Mouse (Mus musculus) limb, embryonic 14.5 days (tissue): Measurements from ENCODE around the gene Nck2. TPM values are rescaled to one million over a fixed set of nuclear protein-coding genes. Genes with fewer than 3 reads are reported as not detected.

Experiments used
- ATAC-seq: fragments of 200-750 bp; cut with Nextera tagmentation; 2 replicates; pipeline ENCODE4 v1.8.0; 2017; ENCODE audit warnings: low read depth, moderate number of reproducible peaks, moderate TSS enrichment; ENCODE audit not compliant: low FRiP score
- DNase-seq: peaks from one replicate; pipeline ENCODE4 v3.0.0-alpha.2; 2015; ENCODE audit warnings: low spot score
- H3K27ac ChIP-seq: fragments of 300-500 bp; sonication (generic); replicated peaks from 2 replicates; pipeline ENCODE4 v1.5.1; 2014; ENCODE audit warnings: low read depth, mild to moderate bottlenecking, low read length, moderate library complexity, mixed read lengths
- H3K27me3 ChIP-seq: fragments of 300-500 bp; sonication (generic); 2 replicates; pipeline ENCODE4 v1.6.1; 2014; ENCODE audit warnings: low read length, mixed read lengths; ENCODE audit not compliant: control insufficient read depth, insufficient read depth
- H3K36me3 ChIP-seq: fragments of 300-500 bp; sonication (generic); 2 replicates; pipeline ENCODE4 v1.6.1; 2014; ENCODE audit warnings: mild to moderate bottlenecking, low read length, moderate library complexity, mixed read lengths; ENCODE audit not compliant: control insufficient read depth, insufficient read depth
- H3K4me1 ChIP-seq: fragments of 300-500 bp; sonication (generic); 2 replicates; pipeline ENCODE4 v1.6.1; 2014; ENCODE audit warnings: antibody characterized with exemption, low read length, mixed read lengths; ENCODE audit not compliant: control insufficient read depth, insufficient read depth
- H3K4me2 ChIP-seq: fragments of 300-500 bp; sonication (generic); replicated peaks from 2 replicates; pipeline ENCODE4 v1.6.1; 2014; ENCODE audit warnings: low read depth, mild to moderate bottlenecking, low read length, moderate library complexity; ENCODE audit not compliant: severe bottlenecking
- H3K4me3 ChIP-seq: fragments of 300-500 bp; sonication (generic); replicated peaks from 2 replicates; pipeline ENCODE4 v1.5.1; 2014; ENCODE audit warnings: low read length
- H3K9ac ChIP-seq: fragments of 300-500 bp; sonication (generic); 2 replicates; pipeline ENCODE4 v1.6.1; 2014; ENCODE audit warnings: mild to moderate bottlenecking, low read depth, low read length, moderate library complexity; ENCODE audit not compliant: severe bottlenecking
- H3K9me3 ChIP-seq: fragments of 300-500 bp; sonication (generic); 2 replicates; pipeline ENCODE4 v1.6.1; 2016; ENCODE audit warnings: low read length; ENCODE audit not compliant: control insufficient read depth
- POLR2A ChIP-seq: fragments of 200-500 bp; IDR thresholded peaks from 2 replicates; pipeline ENCODE4 v1.8.0; 2012; ENCODE audit warnings: inconsistent platforms, mild to moderate bottlenecking, moderate library complexity, borderline replicate concordance; ENCODE audit not compliant: insufficient read depth, insufficient read length; ENCODE audit errors: extremely low read depth
- WGBS: fragments of 180-500 bp; shearing (Covaris S2); extraction: QIAGEN DNeasy Blood & Tissue Kit; methylation state at CpG from one replicate; pipeline ENCODE4 v1.1.7; 2014; 5-methylcytosine and 5-hydroxymethylcytosine counted together
- polyA plus RNA-seq, 2 experiments: library from polyadenylated mRNA; depleted of rRNA in 1 of 2; stranded (reverse) in 1 of 2; unstranded in 1 of 2; fragments of >200 nt; fragmentation: Nextera tagmentation in 1 of 2; extraction: Ambion mirVana in 1 of 2; gene quantifications; 2 replicates each; pipeline versions ENCODE4 v1.2.1 to v1.2.3; 2012 to 2014

Gene Nck2
- polyA plus RNA-seq, 2 experiments = 38.8 to 43.3 TPM

- DNase-seq = no peak
- Histone ChIP-seq H3K27ac (no peak overlapping the region), H3K9ac (no peak overlapping the region), H3K4me2 (no peak overlapping the region), H3K4me1 (peaks cover 12% of the 10 kb centered on the region), H3K36me3 (no peaks in the 10 kb centered on the region), H3K27me3 (no peaks in the 10 kb centered on the region), H3K9me3 (no peaks in the 10 kb centered on the region), H3K4me3 (no peak overlapping the region)
- no peak for ATAC-seq
- TF ChIP-seq POLR2A = no peak
Observed at GRCm38 (mm10) chr1:43489311-43489710, 44.9 kb downstream of the Nck2 start.

- 94% methylated on average over 8 of the region's 8 CpGs for WGBS
- no peak overlapping the region for H3K9ac ChIP-seq
Observed at GRCm38 (mm10) chr1:43491506-43492269, 47.3 kb downstream of the Nck2 start.

GRCm38 (mm10) chr1:43492803-43493437 is 48.5 kb downstream of the Nck2 start:
- Histone ChIP-seq H3K4me2 (no peak overlapping the region), H3K9me3 (no peaks in the 10 kb centered on the region), H3K4me1 (no peaks in the 10 kb centered on the region), H3K9ac (no peak overlapping the region), H3K27ac (no peak overlapping the region), H3K4me3 (no peak overlapping the region), H3K36me3 (no peaks in the 10 kb centered on the region), H3K27me3 (no peaks in the 10 kb centered on the region)
- TF ChIP-seq POLR2A = no peak
- WGBS = 91% methylated on average over 3 of the region's 3 CpGs
- DNase-seq = no peak
- ATAC-seq = no peak

More at GRCm38 (mm10) chr1:43491506-43492269, 47.3 kb downstream of the Nck2 start:
- no peaks in the 10 kb centered on the region for H3K27me3 ChIP-seq
- H3K4me1 ChIP-seq = no peaks in the 10 kb centered on the region
- H3K9me3 ChIP-seq = no peaks in the 10 kb centered on the region
- no peak for TF ChIP-seq POLR2A
- DNase-seq (no peak), ATAC-seq (no peak)
- H3K4me2 ChIP-seq = no peak overlapping the region
- H3K27ac ChIP-seq = no peak overlapping the region
- no peak overlapping the region for H3K4me3 ChIP-seq
- H3K36me3 ChIP-seq = no peaks in the 10 kb centered on the region

GRCm38 (mm10) chr1:43496051-43496450 is 51.7 kb downstream of the Nck2 start:
- H3K27me3 ChIP-seq = no peaks in the 10 kb centered on the region
- ATAC-seq = no peak
- H3K4me2 ChIP-seq = no peak overlapping the region
- H3K9ac ChIP-seq = no peak overlapping the region
- DNase-seq = no peak
- no peak for TF ChIP-seq POLR2A
- no peak overlapping the region for H3K27ac ChIP-seq
- H3K4me1 ChIP-seq = no peaks in the 10 kb centered on the region
- 62% methylated on average over 4 of the region's 4 CpGs for WGBS
- no peak overlapping the region for H3K4me3 ChIP-seq
- no peaks in the 10 kb centered on the region for H3K36me3 ChIP-seq
- no peaks in the 10 kb centered on the region for H3K9me3 ChIP-seq

- no peak for TF ChIP-seq POLR2A
- Histone ChIP-seq H3K4me2 (no peak overlapping the region), H3K36me3 (no peaks in the 10 kb centered on the region), H3K27ac (no peak overlapping the region), H3K27me3 (no peaks in the 10 kb centered on the region), H3K4me3 (no peak overlapping the region), H3K4me1 (peaks cover 5% of the 10 kb centered on the region), H3K9ac (no peak overlapping the region), H3K9me3 (no peaks in the 10 kb centered on the region)
- 80% methylated on average over 3 of the region's 3 CpGs for WGBS
- ATAC-seq = no peak
- no peak for DNase-seq
Observed at GRCm38 (mm10) chr1:43496993-43497392, 52.6 kb downstream of the Nck2 start.
